Mouse (Mus musculus): ENCODE data around the gene Ttc32. TPM values are rescaled to one million over a fixed set of nuclear protein-coding genes. Genes with fewer than 3 reads are reported as not detected.

Gene Ttc32
- total and polyA plus RNA-seq, 3 experiments = 11.5 to 28.8 (median 11.7) TPM

DNA sequence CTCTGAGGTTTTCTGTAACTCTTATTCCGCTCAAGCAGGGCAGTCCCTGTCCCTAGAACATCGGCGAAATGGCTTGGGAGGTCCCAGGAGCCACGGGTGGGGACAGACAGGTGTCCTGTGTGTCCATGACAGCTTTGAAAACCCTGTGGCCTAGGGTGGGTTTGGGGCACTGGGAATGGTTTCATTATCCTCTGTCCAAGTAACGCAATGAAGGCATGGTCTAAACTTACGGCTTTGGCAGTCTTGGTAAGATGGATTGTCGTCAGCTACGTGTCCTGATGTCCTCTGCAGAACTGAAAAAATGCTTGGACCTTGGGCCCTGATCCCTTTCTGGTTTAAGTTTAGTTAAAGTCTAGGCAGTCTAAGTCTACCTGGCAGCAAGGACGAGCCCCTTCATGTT is 30.2 kb downstream of the Ttc32 start:
- no peak for TF ChIP-seq ZMIZ1 (IDR thresholded peaks at IDR 0.05; ENCODE audit: low read depth, low read length)
- TF ChIP-seq BHLHE40 (IDR thresholded peaks at IDR 0.05; ENCODE audit: low read depth, low read length) = no peak
- no peak for TF ChIP-seq MEF2A (IDR thresholded peaks at IDR 0.05; ENCODE audit: borderline replicate concordance, low read depth, low read length)
- TF ChIP-seq NRF1 (IDR thresholded peaks at IDR 0.05; ENCODE audit: low read depth, low read length) = no peak
- TF ChIP-seq ELF1 (IDR thresholded peaks at IDR 0.05; ENCODE audit: low read depth, low read length) = no peak
- no peak for TF ChIP-seq TBP (conservative IDR thresholded peaks at IDR 0.05; ENCODE audit: low read depth, low read length)
- TF ChIP-seq SIN3A (IDR thresholded peaks at IDR 0.05; ENCODE audit: low read length) = no peak
- no peak for TF ChIP-seq CHD2 (IDR thresholded peaks at IDR 0.05; ENCODE audit: low read length)
- TF ChIP-seq MYC (IDR thresholded peaks at IDR 0.05; ENCODE audit: low read depth, low read length) = no peak
- no peak for TF ChIP-seq MXI1 (IDR thresholded peaks at IDR 0.05; ENCODE audit: low read depth, low read length)
- TF ChIP-seq MAX (IDR thresholded peaks at IDR 0.05; ENCODE audit: low read length) = no peak
- no peak for TF ChIP-seq TCF12 (IDR thresholded peaks at IDR 0.05; ENCODE audit: low read depth, low read length)
- no peak for TF ChIP-seq USF2 (conservative IDR thresholded peaks at IDR 0.05; ENCODE audit: low read depth, low read length)
- TF ChIP-seq ETS1 (conservative IDR thresholded peaks at IDR 0.05; ENCODE audit: low read depth, low read length) = no peak
- Histone ChIP-seq H3K79me2 (replicated peaks; ENCODE audit: control insufficient read depth, extremely low read depth, insufficient read depth, poor library complexity, severe bottlenecking) (no peaks in the 10 kb centered on the region), H3K36me3 (replicated peaks in 1 of 2; ENCODE audit: control insufficient read depth in 1 of 2, insufficient read depth in 1 of 2, low read length in 1 of 2) (no peaks in the 10 kb centered on the region), H3K27me3 (replicated peaks) (no peaks in the 10 kb centered on the region), H3K9me3 (replicated peaks; ENCODE audit: low read length) (no peaks in the 10 kb centered on the region), H3K4me3 (replicated peaks in 1 of 3; ENCODE audit: low read depth in 2 of 3, low read length in 2 of 3, poor library complexity in 1 of 3) (no peak overlapping the region), H3K4me1 (ENCODE audit: control insufficient read depth in 1 of 2, insufficient read depth in 2 of 2) (no peaks in the 10 kb centered on the region), H3K4me2 (ENCODE audit: insufficient read depth, low read depth, poor library complexity, severe bottlenecking) (no peak overlapping the region), H3K27ac (ENCODE audit: insufficient read depth, low read depth) (no peak overlapping the region), H3K9ac (ENCODE audit: insufficient read depth, low read depth) (no peak overlapping the region)
- in situ Hi-C loops (cut with MboI; ENCODE audit: low pct_ligation_motif_present, low pct_unique_long_range_greater_than_20kb, low sequenced_read_pairs) (no loop called here), dilution Hi-C loops (cut with MboI; ENCODE audit: extremely low pct_ligation_motif_present, extremely low pct_unique_long_range_greater_than_20kb, low sequenced_read_pairs) (no loop called here)
- no peak for DNase-seq (ENCODE audit: extremely low read depth)

DNA sequence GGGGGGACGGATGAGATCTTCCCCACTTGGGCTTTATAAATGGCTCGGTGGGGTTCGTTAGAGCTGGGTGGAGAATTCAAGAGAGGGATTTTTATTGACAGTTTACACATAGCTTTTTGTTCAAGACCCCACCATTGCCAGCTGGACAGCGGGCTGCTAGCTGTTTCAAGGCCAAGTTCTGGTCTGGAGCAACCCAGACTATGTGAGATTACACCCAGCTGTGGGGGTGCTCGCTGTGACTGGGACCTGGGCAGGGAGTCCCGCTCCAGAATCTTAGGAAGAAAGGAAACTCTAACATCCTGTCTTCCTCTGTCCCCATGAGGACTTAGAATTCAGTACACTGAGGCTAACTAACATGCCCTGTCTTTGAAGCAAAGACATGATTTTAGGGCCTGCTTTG is 33.8 kb downstream of the Ttc32 start:
- no peak for DNase-seq (ENCODE audit: extremely low read depth)
- TF ChIP-seq MAZ (IDR thresholded peaks at IDR 0.05; ENCODE audit: low read depth, low read length) (no peak), NRF1 (IDR thresholded peaks at IDR 0.05; ENCODE audit: low read depth, low read length) (no peak), MEF2A (IDR thresholded peaks at IDR 0.05; ENCODE audit: borderline replicate concordance, low read depth, low read length) (no peak), E2F4 (IDR thresholded peaks at IDR 0.05; ENCODE audit: insufficient replicate concordance, low read depth, low read length) (no peak), IRF4 (IDR thresholded peaks at IDR 0.05; ENCODE audit: low read depth, low read length) (no peak), USF1 (IDR thresholded peaks at IDR 0.05; ENCODE audit: low read depth, low read length) (no peak), MYC (IDR thresholded peaks at IDR 0.05; ENCODE audit: low read depth, low read length) (no peak), ZKSCAN1 (IDR thresholded peaks at IDR 0.05; ENCODE audit: borderline replicate concordance, low read depth, low read length) (no peak), TCF12 (IDR thresholded peaks at IDR 0.05; ENCODE audit: low read depth, low read length) (no peak), SIN3A (IDR thresholded peaks at IDR 0.05; ENCODE audit: low read length) (no peak), POLR2AphosphoS2 (IDR thresholded peaks at IDR 0.05; ENCODE audit: low read depth, low read length) (no peak), GABPA (IDR thresholded peaks at IDR 0.05; ENCODE audit: insufficient replicate concordance, low read depth, low read length) (no peak), EP300 (IDR thresholded peaks at IDR 0.05; ENCODE audit: low read length) (no peak), ZNF384 (IDR thresholded peaks at IDR 0.05; ENCODE audit: low read depth, low read length) (no peak), ZMIZ1 (IDR thresholded peaks at IDR 0.05; ENCODE audit: low read depth, low read length) (no peak), USF2 (conservative IDR thresholded peaks at IDR 0.05; ENCODE audit: low read depth, low read length) (no peak), MAX (IDR thresholded peaks at IDR 0.05; ENCODE audit: low read length) (no peak)
- Histone ChIP-seq H3K79me2 (replicated peaks; ENCODE audit: control insufficient read depth, extremely low read depth, insufficient read depth, poor library complexity, severe bottlenecking) (no peaks in the 10 kb centered on the region), H3K4me3 (replicated peaks in 1 of 3; ENCODE audit: low read depth in 2 of 3, low read length in 2 of 3, poor library complexity in 1 of 3) (no peak overlapping the region), H3K27me3 (replicated peaks) (no peaks in the 10 kb centered on the region), H3K36me3 (replicated peaks in 1 of 2; ENCODE audit: control insufficient read depth in 1 of 2, insufficient read depth in 1 of 2, low read length in 1 of 2) (no peaks in the 10 kb centered on the region), H3K27ac (ENCODE audit: insufficient read depth, low read depth) (no peak overlapping the region), H3K9ac (ENCODE audit: insufficient read depth, low read depth) (no peak overlapping the region), H3K4me1 (ENCODE audit: control insufficient read depth in 1 of 2, insufficient read depth in 2 of 2) (no peaks in the 10 kb centered on the region), H3K9me3 (replicated peaks; ENCODE audit: low read length) (no peaks in the 10 kb centered on the region), H3K4me2 (ENCODE audit: insufficient read depth, low read depth, poor library complexity, severe bottlenecking) (no peak overlapping the region)
- in situ Hi-C loops (cut with MboI; ENCODE audit: low pct_ligation_motif_present, low pct_unique_long_range_greater_than_20kb, low sequenced_read_pairs) (no loop called here), dilution Hi-C loops (cut with MboI; ENCODE audit: extremely low pct_ligation_motif_present, extremely low pct_unique_long_range_greater_than_20kb, low sequenced_read_pairs) (no loop called here)

All from CH12.LX (cell line).